Mouse (Mus musculus) megakaryocyte, embryonic 14.5 days (primary cell): ENCODE data around the gene Tmem163.

Source experiments
- FLI1 ChIP-seq: IDR thresholded peaks from 2 replicates; pipeline ENCODE4 v1.6.1; 2012; ENCODE audit warnings: low read length, inconsistent platforms, mixed read lengths
- GATA1 ChIP-seq: IDR thresholded peaks from 3 replicates; pipeline ENCODE4 v1.6.1; 2012; ENCODE audit warnings: mixed read lengths, low read length, inconsistent platforms, borderline replicate concordance

DNA sequence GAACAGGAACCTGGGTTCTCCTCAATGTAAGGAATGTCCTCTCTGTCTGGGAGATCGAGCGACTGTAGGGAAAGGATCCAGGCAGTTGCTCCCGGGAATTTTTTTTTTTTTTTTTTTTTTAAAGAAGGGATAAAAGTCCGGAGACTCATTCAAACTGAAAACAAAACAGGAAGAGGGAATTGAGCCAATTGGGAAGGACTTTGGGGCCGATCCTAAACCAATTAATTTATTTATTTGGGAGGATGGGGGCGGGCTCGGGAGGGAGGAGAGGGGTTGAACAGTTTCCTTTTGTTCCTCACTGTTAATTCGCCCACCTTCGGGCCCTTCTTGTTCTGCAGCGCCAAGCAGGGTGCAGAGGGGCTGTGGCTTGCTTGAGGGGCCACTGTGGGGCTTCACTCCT, 196.4 kb downstream of the Tmem163 start:
- TF ChIP-seq GATA1 (no peak), FLI1 (no peak)
